ENCODE assay signal across 24 mouse cellular contexts in the genomic region with DNA sequence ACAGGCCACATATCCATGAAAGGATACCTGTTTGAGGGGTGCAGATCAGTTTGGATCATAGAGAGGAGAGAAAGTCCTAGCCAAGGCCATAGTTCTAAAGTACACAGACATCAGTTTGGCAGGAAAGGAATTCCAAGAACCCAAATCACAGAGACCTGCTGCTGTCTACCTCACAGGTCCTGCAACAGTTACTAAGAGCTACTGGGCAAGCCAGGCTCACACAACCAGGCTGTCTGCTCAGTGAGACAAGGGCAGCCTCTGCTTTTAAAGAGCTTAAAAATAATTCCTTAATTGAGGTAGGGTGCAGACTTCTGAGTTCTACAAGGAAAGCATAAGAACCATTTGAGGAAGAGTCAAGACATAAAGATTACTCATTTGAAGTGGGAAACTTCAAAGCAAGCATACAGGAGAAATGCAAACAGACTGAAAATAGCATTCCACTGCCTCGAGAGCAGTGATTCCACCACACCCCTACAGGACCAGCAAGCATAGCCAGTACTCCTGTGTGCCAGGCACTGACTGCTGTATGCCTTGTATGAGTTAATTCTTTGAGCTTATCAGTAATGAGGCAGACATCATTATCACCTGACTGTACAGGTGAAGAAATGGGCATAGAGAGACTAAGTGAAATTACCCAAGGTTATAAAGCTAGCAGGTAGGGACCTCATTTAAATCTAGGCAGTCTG. TPM values are rescaled to one million over a fixed set of nuclear protein-coding genes. Genes with fewer than 3 reads are reported as not detected.
A peak's percentile ranks its signal among the peaks of the same experiment; 100 is the strongest.
DNase-seq lines count a peak whose midpoint lies in the region; ATAC-seq and TF ChIP-seq lines count a peak whose summit lies in the region.
"Had no signal": no experiment of that assay in that cellular context is flagged by ENCODE, and none has a peak within 500 bp of the region (broad histone marks: within the 10 kb centered on the region; RNA-seq: fewer than 3 reads in every experiment).

No protein-coding gene starts in this region.

- 4% methylated on average over 1 of the region's 1 CpGs for WGBS in lung, embryonic 14.5 days
- whole genome bisulfite sequencing in intestine, embryonic 16.5 days = 31% methylated on average over 1 of the region's 1 CpGs
- 33% methylated on average over 1 of the region's 1 CpGs for WGBS in stomach, embryonic 16.5 days

- no peak overlapping the region for H3K4me3 ChIP-seq in lung, embryonic 14.5 days (ENCODE audit: low read depth, low read length)
- no peak overlapping the region for H3K4me3 ChIP-seq in intestine, embryonic 16.5 days (ENCODE audit: low read length)
- no peak overlapping the region for H3K4me3 ChIP-seq in stomach, embryonic 16.5 days (replicated peaks; ENCODE audit: low read length)
- H3K4me3 ChIP-seq: embryonic facial prominence, embryonic 12.5 days; heart, embryonic 12.5 days; left cerebral cortex, adult 2 months; limb, embryonic 10.5 days; liver, embryonic 15.5 days; midbrain, embryonic 13.5 days had no signal

- H3K9me3 ChIP-seq in lung, embryonic 14.5 days (ENCODE audit: low read depth, low read length) = no peaks in the 10 kb centered on the region
- H3K9me3 ChIP-seq in intestine, embryonic 16.5 days (ENCODE audit: control insufficient read depth, low read length) = no peaks in the 10 kb centered on the region
- H3K9me3 ChIP-seq in stomach, embryonic 16.5 days (replicated peaks; ENCODE audit: control insufficient read depth, low read length) = no peaks in the 10 kb centered on the region
- H3K9me3 ChIP-seq: embryonic facial prominence, embryonic 12.5 days; heart, embryonic 12.5 days; limb, embryonic 10.5 days; liver, embryonic 15.5 days; midbrain, embryonic 13.5 days had no signal

- no peaks in the 10 kb centered on the region for H3K36me3 ChIP-seq in lung, embryonic 14.5 days (ENCODE audit: insufficient read depth)
- no peaks in the 10 kb centered on the region for H3K36me3 ChIP-seq in intestine, embryonic 16.5 days (ENCODE audit: control insufficient read depth, insufficient read depth, low read length)
- no peaks in the 10 kb centered on the region for H3K36me3 ChIP-seq in stomach, embryonic 16.5 days (ENCODE audit: control insufficient read depth, insufficient read depth, low read length)
- H3K36me3 ChIP-seq: embryonic facial prominence, embryonic 12.5 days; heart, embryonic 12.5 days; limb, embryonic 10.5 days; liver, embryonic 15.5 days; midbrain, embryonic 13.5 days had no signal

- no peaks in the 10 kb centered on the region for H3K27me3 ChIP-seq in lung, embryonic 14.5 days (ENCODE audit: insufficient read depth, low read length)
- no peaks in the 10 kb centered on the region for H3K27me3 ChIP-seq in intestine, embryonic 16.5 days (replicated peaks; ENCODE audit: control insufficient read depth, insufficient read depth, low read length)
- H3K27me3 ChIP-seq in stomach, embryonic 16.5 days (ENCODE audit: control insufficient read depth, insufficient read depth, low read length) = no peaks in the 10 kb centered on the region
- H3K27me3 ChIP-seq: embryonic facial prominence, embryonic 12.5 days; heart, embryonic 12.5 days; liver, embryonic 15.5 days; midbrain, embryonic 13.5 days had no signal

- ATAC-seq in frontal cortex, adult (ENCODE audit: low TSS enrichment) = peak; percentile 25; the same call in 1 of the 2 replicates
- peak; percentile 81; the same call in 1 of the 2 replicates for ATAC-seq in lung, embryonic 14.5 days (ENCODE audit: insufficient read depth)
- ATAC-seq in intestine, embryonic 16.5 days = peak; percentile 84
- ATAC-seq in stomach, embryonic 16.5 days (ENCODE audit: insufficient read depth, low FRiP score) = peak; percentile 73; the same call in 1 of the 2 replicates
- ATAC-seq: activated CD4-positive, CD25-positive, alpha-beta regulatory T cell, adult 4 months; forebrain, postnatal 0 days; hindbrain, embryonic 16.5 days; midbrain, embryonic 13.5 days had no signal

- no peak for DNase-seq in frontal cortex, adult 2 months (ENCODE audit: extremely low spot score in 1 of 2, low spot score in 1 of 2)
- DNase-seq in lung, embryonic 14.5 days = peak; percentile 39
- no peak for DNase-seq in lung, postnatal 25 days (ENCODE audit: low spot score)
- DNase-seq in right cerebral cortex, postnatal 36 days (ENCODE audit: low spot score in 2 of 2) = no peak
- DNase-seq: adrenal gland, adult 8-10 months; cerebellum, adult 18-20 months; cerebellum, postnatal 25 days; forebrain, postnatal 0 days; heart, postnatal 4 days; kidney, adult 2 months; liver; thymus, postnatal 25 days had no signal

- no peak overlapping the region for H3K9ac ChIP-seq in lung, embryonic 14.5 days
- no peak overlapping the region for H3K9ac ChIP-seq in intestine, embryonic 16.5 days (ENCODE audit: low read depth, low read length)
- no peak overlapping the region for H3K9ac ChIP-seq in stomach, embryonic 16.5 days (ENCODE audit: low read length)
- H3K9ac ChIP-seq: embryonic facial prominence, embryonic 12.5 days; forebrain, postnatal 0 days; heart, embryonic 12.5 days; liver, embryonic 15.5 days; midbrain, embryonic 13.5 days had no signal

- H3K4me1 ChIP-seq in lung, embryonic 14.5 days (ENCODE audit: insufficient read depth) = no peaks in the 10 kb centered on the region; the same call in 1 of the 2 replicates
- H3K4me1 ChIP-seq in intestine, embryonic 16.5 days (ENCODE audit: control insufficient read depth, insufficient read depth, low read length) = no peaks in the 10 kb centered on the region
- peaks cover 9% of the 10 kb centered on the region; the same call in 1 of the 2 replicates for H3K4me1 ChIP-seq in stomach, embryonic 16.5 days (ENCODE audit: control insufficient read depth, insufficient read depth, low read length)
- H3K4me1 ChIP-seq: embryonic facial prominence, embryonic 12.5 days; limb, embryonic 10.5 days; midbrain, embryonic 13.5 days had no signal

- H3K4me2 ChIP-seq in lung, embryonic 14.5 days = no peak overlapping the region
- H3K4me2 ChIP-seq in intestine, embryonic 16.5 days (ENCODE audit: low read depth, low read length) = no peak overlapping the region
- H3K4me2 ChIP-seq in stomach, embryonic 16.5 days (ENCODE audit: low read depth, low read length) = no peak overlapping the region
- H3K4me2 ChIP-seq: embryonic facial prominence, embryonic 12.5 days; heart, embryonic 12.5 days; liver, embryonic 15.5 days; midbrain, embryonic 13.5 days had no signal

- H3K27ac ChIP-seq in lung, embryonic 14.5 days (ENCODE audit: low read depth) = peak overlapping the region; percentile 55; the same call in 1 of the 2 replicates
- H3K27ac ChIP-seq in intestine, embryonic 16.5 days (ENCODE audit: low read length) = peak overlapping the region; percentile 33; the same call in 1 of the 2 replicates
- peak overlapping the region; percentile 58; the same call in 1 of the 2 replicates for H3K27ac ChIP-seq in stomach, embryonic 16.5 days (ENCODE audit: low read length)
- H3K27ac ChIP-seq: embryonic facial prominence, embryonic 12.5 days; kidney, postnatal 0 days; left cerebral cortex, adult 2 months; limb, embryonic 10.5 days; liver, embryonic 15.5 days; midbrain, embryonic 13.5 days had no signal

- no peak for TF ChIP-seq CTCF in lung, embryonic 14.5 days (IDR thresholded peaks at IDR 0.05; ENCODE audit: low read depth)

RNA-seq across cellular contexts. Expression of a gene that starts 58.8 kb away (rescaled TPM):
- polyA plus RNA-seq in frontal cortex, adult 2 months (2012; rRNA removed) = 56.7 and 61.8 TPM in 2 replicates
- polyA plus RNA-seq in lung, embryonic 14.5 days (2014; fragmentation: Nextera tagmentation; extraction: Ambion mirVana) = 253 and 257 TPM in 2 replicates
- polyA plus RNA-seq in intestine, embryonic 16.5 days (2015; fragmentation: Nextera tagmentation; extraction: Ambion mirVana) = 164 and 181 TPM in 2 replicates
- 173 and 189 TPM in 2 replicates for polyA plus RNA-seq in stomach, embryonic 16.5 days (2015; fragmentation: Nextera tagmentation; extraction: Ambion mirVana)

Comparison
In these comparisons a context has a peak if more than half of its experiments do, and no peak if none do; other contexts are left out.
1. ATAC-seq: peak in every context shown above with its lines; median percentile 84 in intestine, embryonic 16.5 days; 81 in lung, embryonic 14.5 days; 73 in stomach, embryonic 16.5 days; 25 in frontal cortex, adult.